Mouse (Mus musculus) adrenal gland, adult 2 months (tissue): ENCODE measurements around the gene Rap1gds1. TPM values are rescaled to one million over a fixed set of nuclear protein-coding genes. Genes with fewer than 3 reads are reported as not detected.
A peak's percentile ranks its signal among the peaks of the same experiment; 100 is the strongest.

Source experiments
- DNase-seq: peaks from one replicate; pipeline ENCODE4 v3.0.0; 2021
- polyA plus RNA-seq: library from polyadenylated mRNA; depleted of rRNA; stranded (reverse); fragments of >200 nt; gene quantifications from 2 replicates; pipeline ENCODE4 v1.2.3, GENCODE M21; 2012
- total RNA-seq, 2 experiments: library from RNA; stranded (reverse); gene quantifications; 2 replicates each; pipeline ENCODE4 v1.2.3; 2021

Rap1gds1 gene
- total and polyA plus RNA-seq, 3 experiments, result 10.0 to 51.7 (median 46.5) TPM

DNA sequence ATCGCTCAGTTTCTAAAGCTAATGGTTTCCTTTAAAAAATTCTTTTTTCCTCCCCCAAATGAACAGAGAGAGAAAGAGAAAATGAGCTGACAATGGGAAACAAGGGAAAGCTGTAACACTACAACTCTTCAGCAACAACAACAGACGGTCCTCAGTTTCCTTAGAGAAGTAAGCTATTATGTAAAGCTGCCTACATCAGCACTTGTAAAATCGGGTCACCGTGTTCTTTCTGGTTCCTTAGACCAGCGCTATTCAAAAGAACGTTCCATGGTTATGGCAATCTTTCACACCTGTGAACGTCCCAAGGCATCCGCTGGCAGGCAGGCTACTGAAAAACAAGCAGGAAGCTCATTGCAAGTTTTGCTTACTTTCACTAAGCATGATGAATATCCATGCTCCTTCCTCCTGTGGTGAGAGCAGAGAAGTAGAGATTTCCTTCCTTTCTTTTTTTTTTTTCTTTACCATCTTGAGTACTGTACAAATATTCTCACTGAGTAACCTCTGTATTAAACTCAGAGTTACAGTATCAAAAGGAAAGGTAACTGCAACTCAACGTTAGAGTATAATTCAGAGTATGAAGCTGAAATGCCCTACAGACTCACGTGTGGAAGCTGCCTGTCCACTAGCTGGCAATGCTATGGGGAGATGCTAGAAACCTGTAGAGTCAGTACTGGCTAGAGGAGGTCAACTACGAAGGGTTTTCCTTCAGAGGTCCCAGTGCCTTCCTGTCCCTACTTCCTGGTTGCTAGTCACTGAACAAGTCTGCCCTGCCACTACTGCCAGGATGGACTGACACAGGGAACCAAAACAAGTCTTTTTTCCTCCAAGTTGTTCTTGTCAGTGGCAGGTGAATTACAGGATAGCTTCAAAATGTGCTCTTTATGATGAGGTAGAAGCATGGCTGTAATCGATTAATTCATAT, 26.0 kb downstream of the Rap1gds1 start:
- DNase-seq, result no peak

- DNase-seq, result no peak
Measured at GRCm38 (mm10) chr3:139042433-139042854, 32.6 kb downstream of the Rap1gds1 start.

DNA sequence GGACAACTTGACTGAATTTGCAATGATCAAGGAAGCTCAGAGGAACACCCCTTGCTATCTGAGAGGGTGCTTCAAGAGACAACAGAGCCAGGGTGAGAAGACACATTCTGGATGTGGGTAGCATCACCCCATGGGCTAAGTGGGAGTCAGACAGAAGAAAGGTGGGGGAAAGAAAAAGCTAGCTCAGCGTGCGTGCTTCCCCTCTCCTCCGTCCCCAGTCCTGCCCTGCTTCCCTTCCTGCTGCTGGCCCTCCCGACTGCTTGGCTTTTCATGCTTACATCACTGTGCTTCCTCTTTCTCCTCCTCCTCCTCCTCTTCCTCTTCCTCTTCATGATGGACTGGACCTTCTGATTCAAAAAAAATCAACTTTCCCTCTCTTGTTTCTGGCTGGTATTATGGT, 33.1 kb downstream of the Rap1gds1 start:
- DNase-seq, result no peak

DNA sequence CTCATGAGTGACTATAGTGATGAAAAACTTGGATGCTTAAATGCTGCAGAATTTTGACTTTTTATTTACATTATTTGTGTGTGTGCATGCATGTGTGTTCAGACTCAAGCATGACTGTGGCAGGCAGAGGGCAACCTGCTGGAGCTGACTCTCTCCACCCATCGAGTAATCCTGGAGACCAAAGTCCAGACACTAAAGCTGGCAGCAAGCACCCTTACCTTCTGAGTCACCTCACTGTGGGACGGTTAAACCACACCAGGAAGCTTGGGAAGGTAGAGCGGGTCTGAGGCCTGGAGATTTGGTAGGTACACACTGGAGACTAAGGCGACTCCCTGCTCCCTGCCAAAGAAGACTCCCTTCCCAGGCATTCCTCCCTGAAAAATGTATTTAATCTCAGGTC, 38.0 kb downstream of the Rap1gds1 start:
- DNase-seq, result no peak

GRCm38 (mm10) chr3:139033179-139033578, 41.8 kb downstream of the Rap1gds1 start:
- no peak for DNase-seq

DNA sequence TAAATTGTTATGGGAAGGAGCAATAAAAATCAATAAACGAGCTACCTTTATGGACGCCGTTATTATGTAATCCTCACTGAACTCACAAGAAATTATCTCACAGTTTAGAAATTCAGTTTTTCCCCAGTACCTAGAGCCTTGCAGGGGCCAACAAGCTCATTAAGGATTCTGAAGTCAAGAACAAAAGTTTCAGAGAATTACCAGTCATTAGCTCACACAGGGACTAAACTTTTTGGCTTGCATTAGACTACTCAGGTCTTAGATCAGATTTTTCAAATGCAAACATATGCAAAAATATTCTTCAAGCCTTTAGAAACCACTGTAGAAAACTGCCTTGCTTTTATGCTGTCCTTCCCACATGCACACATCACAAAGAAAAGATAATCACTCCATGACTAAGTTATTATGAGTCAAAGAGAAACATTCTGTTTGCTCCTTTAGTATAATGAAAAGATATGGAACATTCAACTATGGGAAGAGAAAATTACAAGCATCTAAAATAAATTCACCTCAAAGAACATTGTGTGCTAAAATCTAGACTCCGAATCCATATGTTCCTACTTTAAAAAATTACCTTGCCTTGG, 44.3 kb downstream of the Rap1gds1 start:
- DNase-seq, result no peak

GRCm38 (mm10) chr3:139025077-139025476, 49.9 kb downstream of the Rap1gds1 start:
- no peak for DNase-seq

DNA sequence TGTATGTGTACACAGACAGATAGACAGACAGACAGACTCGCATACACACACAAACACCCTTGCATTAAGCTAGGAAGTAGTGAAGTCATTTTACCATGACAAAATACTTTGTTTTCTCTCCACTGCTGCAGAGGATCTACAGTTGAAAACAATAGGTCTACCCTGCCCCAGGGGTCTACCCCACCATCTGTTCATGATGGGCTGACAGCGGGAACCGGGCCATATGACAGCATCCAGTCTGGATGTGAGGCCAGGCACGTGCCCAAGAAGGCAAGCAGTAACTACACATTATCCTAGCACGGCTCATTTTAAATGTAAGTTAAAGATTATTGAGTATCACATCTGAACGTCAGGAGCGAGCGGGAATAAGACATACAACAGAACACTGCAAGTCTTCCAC, 51.4 kb downstream of the Rap1gds1 start:
- no peak for DNase-seq

GRCm38 (mm10) chr3:139012352-139012751, 62.6 kb downstream of the Rap1gds1 start:
- DNase-seq, result no peak

DNA sequence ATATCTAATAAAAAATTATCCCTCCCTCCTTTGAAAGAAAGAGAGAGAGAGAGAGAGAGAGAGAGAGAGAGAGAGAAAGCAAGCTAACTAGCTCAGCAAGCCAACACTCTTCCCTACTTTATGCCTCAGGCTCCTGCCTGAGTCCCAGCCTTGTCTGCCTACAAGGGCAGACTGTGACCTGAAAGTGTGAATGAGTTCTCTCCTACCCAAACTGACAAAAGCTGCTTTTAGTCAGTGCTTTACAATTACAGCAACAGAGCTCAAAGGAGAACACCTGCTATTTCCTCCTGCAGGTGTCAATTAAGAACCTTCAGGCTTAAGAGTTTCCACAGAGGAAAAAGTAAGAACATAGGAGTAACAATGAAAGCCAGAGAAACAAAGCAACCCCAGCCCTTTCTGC, 69.3 kb downstream of the Rap1gds1 start:
- DNase-seq, result no peak

- DNase-seq, result no peak
Measured at GRCm38 (mm10) chr3:139002774-139003173, 72.2 kb downstream of the Rap1gds1 start.

DNA sequence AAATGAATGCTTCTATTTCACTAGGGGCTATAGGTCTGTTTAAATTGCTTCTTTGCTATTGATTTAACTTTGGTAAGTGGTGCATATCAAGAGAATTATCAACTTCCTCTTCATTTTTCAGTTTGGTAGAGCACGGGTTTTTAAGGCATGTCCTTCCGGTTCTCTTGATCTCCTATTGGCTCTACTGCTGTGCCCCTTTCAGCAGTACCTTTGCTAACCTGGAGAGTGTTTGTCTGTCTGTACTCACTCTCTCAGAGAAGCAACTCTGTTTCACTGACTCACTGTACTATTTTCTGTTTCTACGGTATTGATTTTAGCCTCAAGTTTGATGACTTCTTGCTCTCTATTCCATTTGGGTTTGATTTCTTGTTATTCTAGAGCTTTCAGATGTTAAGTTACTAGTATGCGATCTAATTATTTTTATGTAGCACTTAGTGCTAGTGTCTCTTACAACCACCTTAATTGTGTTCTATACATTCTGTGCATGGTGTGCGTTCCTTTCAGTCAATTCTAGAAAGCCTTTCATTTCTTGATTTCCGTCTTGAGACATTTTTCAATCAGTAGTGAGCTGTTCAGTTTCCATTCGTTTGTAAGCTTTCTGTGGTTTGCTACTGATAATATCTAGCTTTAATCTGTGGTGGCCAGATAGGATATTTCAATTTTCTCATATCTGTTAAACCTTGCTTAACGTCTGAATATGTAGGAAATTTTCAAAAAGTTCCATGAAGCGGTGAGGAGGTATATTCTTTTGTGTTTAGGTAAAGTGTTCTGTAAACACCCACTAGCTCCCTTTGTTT, 74.7 kb downstream of the Rap1gds1 start:
- DNase-seq, result no peak

DNA sequence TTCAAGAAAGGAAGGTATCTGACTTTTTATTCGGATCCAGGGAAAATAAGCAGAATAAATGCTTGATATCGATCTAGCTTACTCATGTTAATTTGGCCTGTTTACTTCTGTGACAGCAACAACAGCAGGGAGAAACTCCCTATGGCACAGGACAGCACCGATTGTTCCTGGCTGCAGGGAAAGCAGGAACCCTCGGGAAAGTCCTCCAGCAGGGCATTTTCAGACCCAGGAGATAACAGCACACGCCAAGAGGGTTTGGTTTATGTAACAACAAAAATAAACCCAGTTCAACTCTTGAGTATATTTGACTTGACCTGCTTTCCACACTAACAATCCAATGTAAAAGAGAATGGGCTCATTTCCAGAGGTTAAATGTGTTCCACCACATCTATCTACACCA, 81.5 kb downstream of the Rap1gds1 start:
- DNase-seq, result no peak

DNA sequence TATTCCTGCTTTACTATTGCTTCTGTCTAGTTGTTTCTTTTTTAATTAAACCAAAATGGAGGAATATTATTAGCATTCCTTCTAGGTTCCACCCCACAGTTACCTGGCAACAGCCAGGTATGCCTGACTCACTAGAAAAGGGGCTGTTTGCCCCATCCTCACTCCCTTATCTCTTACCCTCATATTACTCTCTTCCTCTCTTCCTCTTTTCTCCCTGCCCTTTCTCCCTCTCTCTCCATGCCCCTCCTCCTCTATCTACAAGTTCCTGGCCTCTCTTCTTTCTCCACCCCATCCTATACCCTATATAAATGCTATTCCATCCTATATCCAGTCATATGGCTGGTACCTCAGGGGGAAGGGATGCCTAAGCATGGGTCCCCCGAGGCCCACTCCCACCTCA, 83.6 kb downstream of the Rap1gds1 start:
- DNase-seq, result no peak

DNA sequence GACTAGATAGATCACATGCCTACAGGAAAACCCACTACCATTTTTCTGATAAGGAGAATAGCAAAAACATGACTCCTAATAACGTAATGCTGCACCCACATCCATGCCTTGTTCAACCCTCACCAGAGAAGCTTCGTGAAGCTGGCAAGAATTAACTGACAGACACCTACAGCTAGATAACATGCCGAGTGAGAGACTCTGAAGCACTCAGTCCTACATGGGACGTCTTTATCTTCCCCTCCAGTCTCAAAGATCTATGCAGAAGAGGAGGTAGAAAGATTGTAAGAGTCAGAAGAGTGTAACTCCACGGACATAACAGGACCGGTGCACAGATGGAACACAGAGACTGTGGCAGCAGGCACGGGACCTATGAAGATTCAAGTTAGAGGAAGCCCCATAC, 85.9 kb downstream of the Rap1gds1 start:
- no peak for DNase-seq

- DNase-seq, result peak; percentile 28
Measured at GRCm38 (mm10) chr3:138988004-138988403, 87.0 kb downstream of the Rap1gds1 start.

GRCm38 (mm10) chr3:138982249-138982648, 92.8 kb downstream of the Rap1gds1 start:
- DNase-seq, result no peak

GRCm38 (mm10) chr3:138977413-138977812, 97.6 kb downstream of the Rap1gds1 start:
- DNase-seq, result no peak

DNA sequence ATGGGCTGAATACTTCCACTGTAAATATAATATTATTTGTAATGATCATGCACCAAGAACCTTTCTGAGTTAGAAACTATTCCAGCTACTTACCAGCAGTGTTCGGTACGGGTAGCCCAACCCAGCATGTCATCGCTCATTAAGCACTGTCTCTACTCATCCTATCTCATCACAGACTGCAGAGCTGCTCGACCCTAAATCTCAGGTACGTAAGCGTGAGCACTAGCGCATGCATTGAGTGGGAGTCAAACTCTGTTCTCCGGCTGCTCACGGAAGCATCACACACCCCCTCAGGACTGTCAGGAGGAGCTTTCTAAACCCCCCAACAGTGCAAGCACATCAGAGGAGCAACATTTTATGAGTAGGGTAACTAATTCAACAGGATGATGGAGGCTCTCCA, 107.4 kb downstream of the Rap1gds1 start:
- DNase-seq, result no peak

GRCm38 (mm10) chr3:138958527-138958926, 116.5 kb downstream of the Rap1gds1 start:
- no peak for DNase-seq

DNA sequence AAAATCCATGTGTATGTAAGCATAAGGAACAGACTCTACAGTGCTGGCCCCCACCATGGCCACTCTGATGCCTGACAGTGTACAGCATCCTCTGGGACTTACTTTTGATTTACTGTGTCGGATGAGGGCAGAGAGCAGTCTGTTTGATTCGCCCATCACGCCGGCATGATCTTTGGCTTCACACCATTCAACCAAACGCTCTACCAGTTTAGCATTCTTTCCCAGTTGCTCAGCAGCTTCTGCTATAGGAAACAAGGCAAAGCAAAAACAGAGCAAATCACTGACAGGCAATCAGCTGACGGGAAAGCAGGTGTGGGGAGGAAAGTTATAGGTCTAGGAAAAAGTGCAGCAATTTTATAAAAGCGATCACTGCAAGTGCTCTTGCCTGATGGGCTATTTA, 119.8 kb downstream of the Rap1gds1 start:
- DNase-seq, result no peak

GRCm38 (mm10) chr3:138949081-138949480, 125.9 kb downstream of the Rap1gds1 start:
- no peak for DNase-seq

GRCm38 (mm10) chr3:138945516-138945915, 129.5 kb downstream of the Rap1gds1 start:
- no peak for DNase-seq
